Mouse (Mus musculus): Measurements from ENCODE around the gene Pde10a.

DNA sequence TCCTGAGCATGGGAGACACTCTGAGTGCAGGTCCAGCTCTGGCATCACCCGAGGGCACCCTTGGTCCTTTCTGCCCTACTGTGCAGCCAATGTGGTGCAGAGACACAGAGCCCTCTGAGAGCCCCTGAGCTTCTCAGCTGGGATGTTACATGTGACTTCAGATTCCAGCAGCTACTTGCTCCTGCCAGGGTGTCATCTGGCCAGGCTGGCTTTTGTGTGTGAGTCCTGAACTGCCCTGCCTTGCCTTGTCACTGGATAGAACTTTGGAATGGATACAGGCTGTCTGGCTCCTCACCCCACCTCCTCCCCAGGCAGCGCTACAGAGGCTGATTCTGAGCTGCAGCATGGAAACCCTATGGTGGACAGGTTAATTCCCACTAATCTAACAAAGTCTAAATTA, 149.5 kb downstream of the Pde10a start:
- TF ChIP-seq POLR2A (IDR thresholded peaks at IDR 0.05; ENCODE audit: extremely low read depth, insufficient read depth, low read length) (no peak), CTCF (IDR thresholded peaks at IDR 0.05; ENCODE audit: low read depth, low read length) (no peak)
